ENCODE assay signal across 14 mouse cellular contexts in genomic region chr17:83977725-83978124, GRCm38 (mm10).
DNase-seq lines count a peak whose midpoint lies in the region; ATAC-seq and TF ChIP-seq lines count a peak whose summit lies in the region.
"Had no signal": no experiment of that assay in that cellular context is flagged by ENCODE, and none has a peak within 500 bp of the region (broad histone marks: within the 10 kb centered on the region; RNA-seq: fewer than 3 reads in every experiment).

No protein-coding gene starts in this region.

- no peak overlapping the region for H3K4me2 ChIP-seq in heart, embryonic 15.5 days
- no peak overlapping the region for H3K4me2 ChIP-seq in liver, embryonic 11.5 days
- no peak overlapping the region for H3K4me2 ChIP-seq in limb, embryonic 12.5 days
- H3K4me2 ChIP-seq: liver, embryonic 13.5 days; midbrain, embryonic 12.5 days had no signal

- no peaks in the 10 kb centered on the region for H3K9me3 ChIP-seq in heart, embryonic 15.5 days (replicated peaks)
- H3K9me3 ChIP-seq in liver, embryonic 11.5 days (ENCODE audit: control insufficient read depth, low read length): no peaks in the 10 kb centered on the region
- H3K9me3 ChIP-seq in limb, embryonic 12.5 days: no peaks in the 10 kb centered on the region
- H3K9me3 ChIP-seq: liver, embryonic 13.5 days; midbrain, embryonic 12.5 days had no signal

- H3K27me3 ChIP-seq in heart, embryonic 15.5 days: no peaks in the 10 kb centered on the region
- H3K27me3 ChIP-seq in liver, adult 2 months (ENCODE audit: control insufficient read depth, insufficient read depth, low read length): no peaks in the 10 kb centered on the region
- H3K27me3 ChIP-seq in liver, embryonic 11.5 days (replicated peaks; ENCODE audit: control insufficient read depth, insufficient read depth, low read length): no peaks in the 10 kb centered on the region
- H3K27me3 ChIP-seq in limb, embryonic 12.5 days: no peaks in the 10 kb centered on the region
- H3K27me3 ChIP-seq: liver, embryonic 13.5 days; midbrain, embryonic 12.5 days had no signal

- TF ChIP-seq POLR2A in liver, adult 2 months (IDR thresholded peaks at IDR 0.05; ENCODE audit: extremely low read depth, insufficient read depth, low read length): no peak

- H3K79me2 ChIP-seq in liver, adult 2 months (ENCODE audit: control insufficient read depth, insufficient read depth, low read length): no peaks in the 10 kb centered on the region

- 59% methylated on average over 11 of the region's 11 CpGs for WGBS in heart, embryonic 15.5 days
- 76% methylated on average over 11 of the region's 11 CpGs for WGBS in liver, adult 2 months
- 49% methylated on average over 11 of the region's 11 CpGs for WGBS in liver, embryonic 11.5 days
- whole genome bisulfite sequencing in limb, embryonic 12.5 days: 78% methylated on average over 11 of the region's 11 CpGs

- peaks cover 23% of the 10 kb centered on the region for H3K4me1 ChIP-seq in heart, embryonic 15.5 days (replicated peaks)
- no peaks in the 10 kb centered on the region; the same call in 1 of the 2 replicates for H3K4me1 ChIP-seq in liver, adult 2 months (ENCODE audit: control insufficient read depth, insufficient read depth, low read length)
- H3K4me1 ChIP-seq in liver, embryonic 11.5 days (replicated peaks; ENCODE audit: control insufficient read depth, insufficient read depth, low read length): peaks cover 30% of the 10 kb centered on the region
- peaks cover 75% of the 10 kb centered on the region for H3K4me1 ChIP-seq in brown adipose tissue, adult 24 weeks (ENCODE audit: control insufficient read depth, insufficient read depth, insufficient read length, low read length)
- peaks cover 55% of the 10 kb centered on the region for H3K4me1 ChIP-seq in limb, embryonic 12.5 days (replicated peaks)

- no peak overlapping the region for H3K9ac ChIP-seq in heart, embryonic 15.5 days
- H3K9ac ChIP-seq in liver, adult 2 months (ENCODE audit: low read depth, low read length): no peak overlapping the region
- H3K9ac ChIP-seq in liver, embryonic 11.5 days (ENCODE audit: low read depth, low read length): no peak overlapping the region
- H3K9ac ChIP-seq in limb, embryonic 12.5 days (replicated peaks): no peak overlapping the region
- H3K9ac ChIP-seq: liver, embryonic 13.5 days; midbrain, embryonic 12.5 days had no signal

- TF ChIP-seq CTCF in liver, adult 2 months (IDR thresholded peaks at IDR 0.05; ENCODE audit: low read depth, low read length): no peak

- ATAC-seq in heart, embryonic 15.5 days (replicated peaks; ENCODE audit: insufficient number of reproducible peaks, insufficient read depth, low FRiP score, low read depth): no peak
- ATAC-seq in liver, embryonic 11.5 days (replicated peaks; ENCODE audit: low FRiP score): no peak
- ATAC-seq in limb, embryonic 12.5 days (ENCODE audit: insufficient number of reproducible peaks, insufficient read depth, low FRiP score, low TSS enrichment, low read depth): no peak

- no peak overlapping the region for H3K4me3 ChIP-seq in heart, embryonic 15.5 days
- no peak overlapping the region for H3K4me3 ChIP-seq in liver, adult 2 months (ENCODE audit: insufficient read depth, low read depth, low read length)
- no peak overlapping the region for H3K4me3 ChIP-seq in liver, embryonic 11.5 days (ENCODE audit: low read depth, low read length)
- H3K4me3 ChIP-seq in brown adipose tissue, adult 24 weeks (ENCODE audit: insufficient read depth, low read depth, low read length): no peak overlapping the region
- no peak overlapping the region for H3K4me3 ChIP-seq in limb, embryonic 12.5 days (replicated peaks)
- H3K4me3 ChIP-seq: liver, embryonic 13.5 days; midbrain, embryonic 12.5 days had no signal

- H3K27ac ChIP-seq in heart, embryonic 15.5 days: peak overlapping the region; percentile 8; the same call in 1 of the 2 replicates
- peak overlapping the region; percentile 50 for H3K27ac ChIP-seq in liver, adult 2 months (replicated peaks; ENCODE audit: insufficient read depth, low read depth, low read length)
- no peak overlapping the region for H3K27ac ChIP-seq in liver, embryonic 11.5 days (ENCODE audit: low read depth, low read length)
- peak overlapping the region; percentile 79 for H3K27ac ChIP-seq in brown adipose tissue, adult 24 weeks (replicated peaks; ENCODE audit: low read depth, low read length)
- H3K27ac ChIP-seq in limb, embryonic 12.5 days: peak overlapping the region; percentile 47
- H3K27ac ChIP-seq: liver, embryonic 13.5 days; midbrain, embryonic 12.5 days had no signal

- no peaks in the 10 kb centered on the region for H3K36me3 ChIP-seq in heart, embryonic 15.5 days
- no peaks in the 10 kb centered on the region for H3K36me3 ChIP-seq in liver, adult 2 months (ENCODE audit: control insufficient read depth, insufficient read depth, low read length)
- H3K36me3 ChIP-seq in liver, embryonic 11.5 days (ENCODE audit: control insufficient read depth, insufficient read depth, low read length): no peaks in the 10 kb centered on the region
- no peaks in the 10 kb centered on the region for H3K36me3 ChIP-seq in limb, embryonic 12.5 days
- H3K36me3 ChIP-seq: liver, embryonic 13.5 days; midbrain, embryonic 12.5 days had no signal

- DNase-seq in heart, adult 9 months (ENCODE audit: low spot score in 2 of 2): no peak
- no peak for DNase-seq in liver, adult 2 months (ENCODE audit: extremely low read depth, low read depth, low spot score)
- DNase-seq in liver, embryonic 11.5 days (ENCODE audit: low spot score): no peak
- no peak for DNase-seq in retina, embryonic 14.5 days (ENCODE audit: low spot score)
- no peak for DNase-seq in layer of hippocampus, postnatal 36 days
- DNase-seq: cerebellum, adult 8-10 months; embryo, embryonic 11 days; gastrocnemius, postnatal 14 days; kidney, adult 18-20 months; liver, embryonic 13.5 days had no signal
